Mouse (Mus musculus): ENCODE measurements around the gene Nfe2l1.
"Not testable (repeated sequence)": the region's sequence is repeated elsewhere in the genome, so short reads cannot be mapped to it uniquely, and the experiment has no call there.

The Nfe2l1 gene

DNA sequence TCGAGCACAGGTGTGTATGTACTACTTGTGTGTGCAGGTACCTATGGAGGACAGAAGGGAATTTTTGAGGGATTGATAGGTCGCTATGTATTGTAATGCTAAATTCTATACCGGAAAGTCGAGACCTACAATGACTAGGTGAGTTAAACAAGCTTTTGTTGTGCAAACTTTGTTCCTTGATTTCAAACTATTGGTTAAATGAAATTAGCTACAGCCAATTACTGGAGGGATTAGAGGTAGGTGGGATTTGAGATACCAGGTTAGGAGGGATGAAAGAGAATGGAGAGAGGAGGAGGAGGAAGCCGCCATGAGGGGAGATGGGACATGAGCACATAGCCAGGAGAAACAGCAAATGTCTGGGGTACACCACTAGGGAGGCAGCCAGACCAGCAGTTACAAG is 49.5 kb downstream of the Nfe2l1 start:
- no peak for DNase-seq (ENCODE audit: low read depth, low spot score)

DNA sequence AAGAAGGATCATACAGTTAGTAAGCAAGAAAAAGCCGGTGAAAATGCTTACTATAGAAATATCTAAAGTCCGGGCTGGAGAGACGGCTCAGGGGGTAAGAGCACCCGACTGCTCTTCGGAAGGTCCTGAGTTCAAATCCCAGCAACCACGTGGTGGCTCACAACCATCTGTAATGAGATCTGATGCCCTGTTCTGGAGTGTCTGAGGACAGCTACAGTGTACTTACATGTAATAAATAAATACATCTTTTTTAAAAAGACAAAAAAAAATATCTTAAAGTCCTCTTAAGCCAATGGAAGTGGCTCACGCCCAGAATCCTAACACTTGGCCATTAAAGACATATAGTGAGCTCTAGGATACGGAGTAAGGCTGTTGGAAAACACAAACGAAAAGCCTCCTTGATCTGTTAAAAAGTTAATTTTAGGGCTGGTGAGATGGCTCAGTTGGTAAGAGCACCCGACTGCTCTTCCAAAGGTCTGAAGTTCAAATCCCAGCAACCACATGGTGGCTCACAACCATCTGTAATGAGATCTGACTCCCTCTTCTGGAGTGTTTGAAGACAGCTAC is 51.6 kb downstream of the Nfe2l1 start:
- not testable (repeated sequence) for DNase-seq (ENCODE audit: low read depth, low spot score)

DNA sequence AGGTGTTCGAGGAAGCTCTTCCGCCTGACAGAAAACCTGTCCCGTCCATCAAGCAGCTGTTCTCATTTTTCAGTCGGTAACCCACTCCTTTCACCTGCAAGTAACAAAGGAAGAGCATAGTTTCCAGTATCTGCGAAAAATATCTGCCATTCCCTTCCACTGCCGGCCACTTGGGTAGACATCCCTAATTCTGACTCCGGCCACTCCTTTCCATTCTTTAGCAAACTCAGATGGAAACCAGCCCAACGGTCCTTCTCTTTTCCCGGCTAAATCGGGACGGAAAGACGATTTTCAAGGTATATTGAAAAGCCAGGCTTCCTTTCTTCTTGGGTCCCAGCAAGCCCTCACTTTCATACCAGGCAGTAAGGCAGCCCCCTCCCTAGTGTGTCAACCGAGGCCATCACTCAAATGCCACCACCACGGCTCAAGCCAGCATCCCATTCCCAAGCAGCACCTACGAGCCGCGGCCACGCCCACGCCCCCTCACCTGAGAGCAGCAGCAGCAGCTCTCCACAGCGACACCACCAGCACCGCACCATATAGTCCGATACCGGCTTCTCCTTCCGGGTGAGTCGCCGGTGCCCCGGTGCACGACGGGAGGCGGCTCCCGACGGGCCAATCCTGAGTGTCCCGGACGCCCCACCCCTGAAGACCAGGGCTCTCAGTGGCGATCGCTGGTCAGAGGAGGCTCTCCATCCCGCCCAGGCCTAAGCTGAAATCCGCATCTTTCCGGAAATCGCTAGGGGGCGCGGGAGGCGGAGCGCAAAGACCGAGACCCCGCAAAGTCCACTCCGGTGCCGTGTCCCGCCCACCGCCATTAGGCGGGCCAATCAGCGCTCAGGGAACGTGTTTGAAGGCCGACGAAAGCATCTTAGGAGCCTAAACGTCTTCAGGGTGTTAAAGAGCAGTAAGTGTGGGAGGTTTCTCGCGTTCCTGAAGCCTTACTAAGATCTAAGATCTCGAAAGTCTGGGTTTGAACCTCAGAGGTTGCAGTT is 52.5 kb downstream of the Nfe2l1 start, which contains the start of gene Snx11:
Gene Snx11, minus strand, starts transcription at position 592 of the 995 bp plus-strand sequence.
- DNase-seq (ENCODE audit: low read depth, low spot score), result peak; percentile 98

DNA sequence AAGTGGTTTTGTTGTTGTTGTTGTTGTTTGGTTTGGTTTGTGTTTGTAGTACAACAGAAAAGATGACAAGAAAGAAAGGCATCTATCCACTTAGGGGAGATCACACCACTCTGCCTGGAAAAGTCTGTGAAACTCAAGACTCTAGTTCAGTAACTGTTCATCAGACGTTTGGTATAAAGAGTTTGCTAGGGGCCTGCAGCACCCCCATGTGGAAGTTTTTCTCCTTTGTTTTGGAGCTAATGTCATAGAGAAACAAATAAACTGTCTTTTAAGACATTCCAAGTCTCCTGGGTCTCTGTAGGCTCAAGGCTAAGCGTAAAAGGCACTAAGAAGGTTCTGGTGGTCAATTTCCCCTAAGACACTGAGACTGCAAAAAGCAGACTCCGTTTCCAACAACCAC is 53.7 kb downstream of the Nfe2l1 start:
- no peak for DNase-seq (ENCODE audit: low read depth, low spot score)

DNA sequence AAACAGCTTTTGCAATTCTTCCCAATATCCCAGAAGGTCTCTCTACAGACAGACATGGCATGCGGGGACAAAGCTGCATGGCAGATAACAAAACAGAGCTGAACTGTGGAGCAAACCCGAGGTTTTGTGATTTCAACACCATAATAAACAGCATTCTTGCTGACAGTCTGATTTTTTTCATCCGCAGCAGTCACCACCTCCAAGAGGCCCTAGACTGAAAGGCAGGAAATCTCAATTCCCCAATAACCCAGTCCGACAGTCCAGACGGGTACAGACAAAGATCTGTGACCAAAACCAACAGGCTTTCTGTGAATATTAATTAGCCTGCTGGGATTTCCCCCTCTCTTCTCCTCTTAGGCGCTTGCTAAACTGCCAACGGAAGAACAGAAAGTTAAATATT is 54.1 kb downstream of the Nfe2l1 start:
- no peak for DNase-seq (ENCODE audit: low read depth, low spot score)

DNA sequence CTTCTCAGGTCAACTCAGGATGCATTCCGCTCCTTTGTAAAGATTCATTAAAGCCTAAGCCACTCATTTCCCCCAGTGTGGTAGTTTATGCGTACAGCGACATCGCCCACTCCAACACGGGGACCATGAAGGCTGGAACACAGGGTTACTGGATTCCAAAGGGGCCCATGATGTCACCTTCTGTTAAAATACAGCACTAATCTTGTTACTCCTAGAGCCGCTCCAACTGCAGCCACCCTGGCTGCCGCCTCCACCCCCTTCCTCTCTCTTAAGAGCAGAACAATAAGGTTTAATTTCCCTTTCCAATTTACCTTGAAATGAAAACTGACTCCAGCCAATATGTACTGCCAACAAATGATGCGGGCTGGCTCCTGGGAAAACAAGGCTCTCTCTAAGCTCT is 54.7 kb downstream of the Nfe2l1 start:
- no peak for DNase-seq (ENCODE audit: low read depth, low spot score)

DNA sequence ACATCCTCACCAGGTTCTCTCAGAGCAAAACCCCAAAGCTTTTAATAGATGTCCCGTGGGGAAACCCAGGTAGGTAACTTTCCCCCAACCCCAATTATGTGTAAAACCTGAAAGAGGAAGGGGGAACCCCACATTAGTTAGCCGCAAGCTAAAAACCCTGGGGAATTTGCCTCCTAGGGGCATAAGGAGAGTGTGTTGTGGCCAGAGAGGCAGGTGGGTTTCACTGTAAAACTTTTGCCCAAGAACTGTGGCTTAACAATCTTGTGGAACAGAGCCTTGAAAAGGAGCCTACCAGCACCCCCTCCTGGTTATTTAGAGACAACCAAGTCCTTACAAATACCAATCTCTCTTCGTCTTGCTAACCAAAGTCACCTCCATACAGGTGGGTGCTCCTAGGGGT is 55.2 kb downstream of the Nfe2l1 start:
- DNase-seq (ENCODE audit: low read depth, low spot score), result no peak

DNA sequence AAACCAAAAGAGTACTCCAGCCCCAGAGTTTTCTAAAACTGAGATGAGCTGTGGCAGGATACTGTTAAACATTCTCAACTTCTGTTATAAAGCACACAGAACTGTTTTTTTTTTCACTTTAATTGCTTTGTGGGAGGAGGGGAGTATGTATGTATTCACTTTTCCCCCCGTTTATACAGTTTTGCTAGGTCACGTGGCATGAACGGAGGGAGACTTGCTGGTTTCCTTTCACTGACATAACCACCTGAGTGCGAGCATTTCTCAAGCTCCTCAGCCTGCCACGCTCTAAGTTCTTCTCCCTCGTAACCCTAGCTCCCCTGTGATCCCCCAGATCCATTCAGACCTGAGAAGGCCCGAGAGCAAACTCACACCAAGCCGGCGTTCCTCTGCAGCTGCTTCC is 57.4 kb downstream of the Nfe2l1 start:
- no peak for DNase-seq (ENCODE audit: low read depth, low spot score)

DNA sequence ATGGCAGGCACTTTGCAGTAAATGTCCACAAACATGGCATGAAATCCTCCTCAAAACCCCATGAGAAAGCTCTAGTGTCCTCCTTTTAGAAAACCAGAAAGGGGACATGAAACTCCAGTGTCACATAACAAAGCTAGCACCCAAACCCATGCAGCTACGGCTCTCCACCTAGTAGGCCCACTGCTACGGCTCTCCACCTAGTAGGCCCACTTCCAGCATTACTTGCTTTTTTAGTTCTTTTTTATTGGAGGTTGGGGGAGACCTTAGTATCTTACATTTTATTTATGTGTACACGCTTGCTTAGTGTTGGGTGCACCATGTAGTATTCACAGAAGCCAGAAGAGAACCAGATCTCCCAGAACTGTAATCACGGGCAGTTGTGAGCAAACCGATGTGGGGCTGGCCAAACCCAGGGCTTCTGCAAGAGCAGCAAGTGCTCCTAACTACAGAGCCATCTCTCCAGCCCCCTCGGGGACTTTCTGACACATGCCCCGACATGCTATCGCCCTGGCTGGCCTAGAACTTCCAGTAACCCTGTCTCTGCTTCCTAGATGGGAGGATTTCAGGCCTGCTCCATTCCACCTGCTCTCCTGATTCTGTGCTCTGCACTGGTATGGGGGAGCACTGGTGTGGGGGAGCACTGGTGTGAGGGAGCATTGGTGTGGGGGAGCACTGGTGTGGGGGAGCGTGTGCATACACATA is 58.3 kb downstream of the Nfe2l1 start:
- no peak for DNase-seq (ENCODE audit: low read depth, low spot score)

DNA sequence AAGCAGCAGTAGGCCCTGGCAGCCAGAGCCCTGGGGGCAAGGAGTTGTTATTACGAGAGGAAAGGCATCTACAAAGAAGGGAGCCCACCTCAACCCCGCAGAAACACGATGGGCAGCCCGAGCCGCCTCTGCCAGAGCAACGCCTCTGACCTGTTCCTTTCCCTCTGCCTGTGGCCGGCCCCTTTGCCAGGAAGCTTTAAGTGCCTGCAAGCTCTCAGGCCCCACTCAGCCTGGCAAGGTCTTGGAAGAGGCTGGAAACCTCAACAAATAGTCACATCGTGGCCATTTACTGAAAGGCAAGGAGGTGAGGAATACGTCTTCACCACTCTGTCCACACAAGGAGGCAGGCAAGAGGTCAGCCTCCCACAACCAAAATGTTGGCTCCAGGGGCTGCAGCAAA is 61.5 kb downstream of the Nfe2l1 start:
- DNase-seq (ENCODE audit: low read depth, low spot score), result no peak

Measured in retina, postnatal 7 days (tissue).